Mouse (Mus musculus): ENCODE measurements around the gene Tspan31. TPM values are rescaled to one million over a fixed set of nuclear protein-coding genes. Genes with fewer than 3 reads are reported as not detected.

The Tspan31 gene
- polyA plus RNA-seq, 1 experiment from 2014 or later = 141 TPM

GRCm38 (mm10) chr10:127091507-127092396 lies 21.7 kb upstream of the Tspan31 start:
- no peaks in the 10 kb centered on the region for H3K36me3 ChIP-seq (ENCODE audit: control insufficient read depth, insufficient read depth, low read length)
- H3K27ac ChIP-seq (ENCODE audit: low read length) = no peak overlapping the region
- 9% methylated on average over 37 of the region's 51 CpGs for WGBS
- no peak for ATAC-seq (ENCODE audit: insufficient number of reproducible peaks, insufficient read depth, low FRiP score, low read depth)
- H3K27me3 ChIP-seq (ENCODE audit: control insufficient read depth, insufficient read depth, low read length) = peaks cover 38% of the 10 kb centered on the region
- H3K9ac ChIP-seq (replicated peaks; ENCODE audit: low read depth, low read length) = no peak overlapping the region
- peak overlapping the region; percentile 30 for H3K4me2 ChIP-seq (replicated peaks; ENCODE audit: low read depth, low read length)
- H3K9me3 ChIP-seq (ENCODE audit: control insufficient read depth, low read depth, low read length) = no peaks in the 10 kb centered on the region
- peaks cover 16% of the 10 kb centered on the region for H3K4me1 ChIP-seq (ENCODE audit: control insufficient read depth, insufficient read depth, low read length)
- peak overlapping the region; percentile 19 for H3K4me3 ChIP-seq (ENCODE audit: low read depth, low read length)

GRCm38 (mm10) chr10:127090560-127091411 lies 20.7 kb upstream of the Tspan31 start:
- Histone ChIP-seq H3K9ac (replicated peaks; ENCODE audit: low read depth, low read length) (no peak overlapping the region), H3K27ac (ENCODE audit: low read length) (no peak overlapping the region), H3K4me3 (ENCODE audit: low read depth, low read length) (peak overlapping the region; percentile 19), H3K4me1 (ENCODE audit: control insufficient read depth, insufficient read depth, low read length) (peaks cover 16% of the 10 kb centered on the region), H3K36me3 (ENCODE audit: control insufficient read depth, insufficient read depth, low read length) (no peaks in the 10 kb centered on the region), H3K4me2 (replicated peaks; ENCODE audit: low read depth, low read length) (peak overlapping the region; percentile 30; the same call in 1 of the 2 replicates), H3K9me3 (ENCODE audit: control insufficient read depth, low read depth, low read length) (no peaks in the 10 kb centered on the region), H3K27me3 (ENCODE audit: control insufficient read depth, insufficient read depth, low read length) (peaks cover 38% of the 10 kb centered on the region)
- ATAC-seq (ENCODE audit: insufficient number of reproducible peaks, insufficient read depth, low FRiP score, low read depth) = no peak
- WGBS = 6% methylated on average over 57 of the region's 57 CpGs

- peaks cover 12% of the 10 kb centered on the region for H3K4me1 ChIP-seq (ENCODE audit: control insufficient read depth, insufficient read depth, low read length)
- H3K4me2 ChIP-seq (replicated peaks; ENCODE audit: low read depth, low read length) = no peak overlapping the region
- no peak for ATAC-seq (ENCODE audit: insufficient number of reproducible peaks, insufficient read depth, low FRiP score, low read depth)
- WGBS = 68% methylated on average over 6 of the region's 6 CpGs
- no peak overlapping the region for H3K9ac ChIP-seq (replicated peaks; ENCODE audit: low read depth, low read length)
- H3K4me3 ChIP-seq (ENCODE audit: low read depth, low read length) = no peak overlapping the region
- H3K27me3 ChIP-seq (ENCODE audit: control insufficient read depth, insufficient read depth, low read length) = peaks cover 30% of the 10 kb centered on the region
- H3K9me3 ChIP-seq (ENCODE audit: control insufficient read depth, low read depth, low read length) = no peaks in the 10 kb centered on the region
- no peak overlapping the region for H3K27ac ChIP-seq (ENCODE audit: low read length)
- no peaks in the 10 kb centered on the region for H3K36me3 ChIP-seq (ENCODE audit: control insufficient read depth, insufficient read depth, low read length)
Observed at GRCm38 (mm10) chr10:127085633-127086032, 15.6 kb upstream of the Tspan31 start.

GRCm38 (mm10) chr10:127085052-127085451 lies 15.0 kb upstream of the Tspan31 start:
- Histone ChIP-seq H3K4me1 (ENCODE audit: control insufficient read depth, insufficient read depth, low read length) (peaks cover 13% of the 10 kb centered on the region), H3K4me2 (replicated peaks; ENCODE audit: low read depth, low read length) (no peak overlapping the region), H3K4me3 (ENCODE audit: low read depth, low read length) (no peak overlapping the region), H3K27me3 (ENCODE audit: control insufficient read depth, insufficient read depth, low read length) (peaks cover 30% of the 10 kb centered on the region), H3K9me3 (ENCODE audit: control insufficient read depth, low read depth, low read length) (no peaks in the 10 kb centered on the region), H3K27ac (ENCODE audit: low read length) (no peak overlapping the region), H3K9ac (replicated peaks; ENCODE audit: low read depth, low read length) (no peak overlapping the region), H3K36me3 (ENCODE audit: control insufficient read depth, insufficient read depth, low read length) (no peaks in the 10 kb centered on the region)
- 81% methylated on average over 9 of the region's 9 CpGs for WGBS
- ATAC-seq (ENCODE audit: insufficient number of reproducible peaks, insufficient read depth, low FRiP score, low read depth) = no peak

GRCm38 (mm10) chr10:127083915-127084306 lies 13.8 kb upstream of the Tspan31 start:
- no peak for ATAC-seq (ENCODE audit: insufficient number of reproducible peaks, insufficient read depth, low FRiP score, low read depth)
- Histone ChIP-seq H3K4me1 (ENCODE audit: control insufficient read depth, insufficient read depth, low read length) (peaks cover 22% of the 10 kb centered on the region), H3K4me2 (replicated peaks; ENCODE audit: low read depth, low read length) (no peak overlapping the region), H3K27ac (ENCODE audit: low read length) (no peak overlapping the region), H3K27me3 (ENCODE audit: control insufficient read depth, insufficient read depth, low read length) (peaks cover 29% of the 10 kb centered on the region), H3K9ac (replicated peaks; ENCODE audit: low read depth, low read length) (no peak overlapping the region), H3K4me3 (ENCODE audit: low read depth, low read length) (no peak overlapping the region), H3K9me3 (ENCODE audit: control insufficient read depth, low read depth, low read length) (no peaks in the 10 kb centered on the region), H3K36me3 (ENCODE audit: control insufficient read depth, insufficient read depth, low read length) (no peaks in the 10 kb centered on the region)
- WGBS = 36% methylated on average over 5 of the region's 5 CpGs

GRCm38 (mm10) chr10:127083292-127083914 lies 13.3 kb upstream of the Tspan31 start:
- Histone ChIP-seq H3K4me3 (ENCODE audit: low read depth, low read length) (no peak overlapping the region), H3K36me3 (ENCODE audit: control insufficient read depth, insufficient read depth, low read length) (no peaks in the 10 kb centered on the region), H3K9me3 (ENCODE audit: control insufficient read depth, low read depth, low read length) (no peaks in the 10 kb centered on the region), H3K4me1 (ENCODE audit: control insufficient read depth, insufficient read depth, low read length) (peaks cover 22% of the 10 kb centered on the region), H3K9ac (replicated peaks; ENCODE audit: low read depth, low read length) (no peak overlapping the region), H3K4me2 (replicated peaks; ENCODE audit: low read depth, low read length) (no peak overlapping the region), H3K27me3 (ENCODE audit: control insufficient read depth, insufficient read depth, low read length) (peaks cover 29% of the 10 kb centered on the region), H3K27ac (ENCODE audit: low read length) (no peak overlapping the region)
- 24% methylated on average over 8 of the region's 8 CpGs for WGBS
- no peak for ATAC-seq (ENCODE audit: insufficient number of reproducible peaks, insufficient read depth, low FRiP score, low read depth)

GRCm38 (mm10) chr10:127081996-127082620 lies 12.0 kb upstream of the Tspan31 start:
- WGBS = 30% methylated on average over 8 of the region's 8 CpGs
- H3K4me3 ChIP-seq (ENCODE audit: low read depth, low read length) = no peak overlapping the region
- no peaks in the 10 kb centered on the region for H3K9me3 ChIP-seq (ENCODE audit: control insufficient read depth, low read depth, low read length)
- no peak overlapping the region for H3K9ac ChIP-seq (replicated peaks; ENCODE audit: low read depth, low read length)
- peak overlapping the region; percentile 40; the same call in 1 of the 2 replicates for H3K4me2 ChIP-seq (replicated peaks; ENCODE audit: low read depth, low read length)
- no peak for ATAC-seq (ENCODE audit: insufficient number of reproducible peaks, insufficient read depth, low FRiP score, low read depth)
- peaks cover 40% of the 10 kb centered on the region for H3K27me3 ChIP-seq (ENCODE audit: control insufficient read depth, insufficient read depth, low read length)
- H3K4me1 ChIP-seq (ENCODE audit: control insufficient read depth, insufficient read depth, low read length) = peaks cover 22% of the 10 kb centered on the region
- no peaks in the 10 kb centered on the region for H3K36me3 ChIP-seq (ENCODE audit: control insufficient read depth, insufficient read depth, low read length)
- no peak overlapping the region for H3K27ac ChIP-seq (ENCODE audit: low read length)
